Mouse (Mus musculus) monocyte, adult 2 months (primary cell): Measurements from ENCODE around the gene Ect2.

ENCODE experiments used
- DNase-seq, 2 experiments: peaks; one replicate each; pipeline ENCODE4 v3.0.0; 2022; ENCODE audit warnings: low spot score in 2 of 2, low read depth in 1 of 2

Gene Ect2

GRCm38 (mm10) chr3:27071706-27072105, 82.0 kb downstream of the Ect2 start:
- DNase-seq, result no peak

- no peak for DNase-seq
These were observed 83.3 kb downstream of the Ect2 start for GRCm38 (mm10) chr3:27070340-27070739.

- DNase-seq, result no peak
These were observed 86.5 kb downstream of the Ect2 start for GRCm38 (mm10) chr3:27067206-27067605.

GRCm38 (mm10) chr3:27064886-27065285, 88.8 kb downstream of the Ect2 start:
- DNase-seq, result no peak

- DNase-seq, result no peak
These were observed 90.0 kb downstream of the Ect2 start for GRCm38 (mm10) chr3:27063399-27064260.

GRCm38 (mm10) chr3:27060441-27060840, 93.2 kb downstream of the Ect2 start:
- no peak for DNase-seq

GRCm38 (mm10) chr3:27059529-27060322, 94.0 kb downstream of the Ect2 start:
- DNase-seq, result no peak

GRCm38 (mm10) chr3:27055471-27055870, 98.2 kb downstream of the Ect2 start:
- no peak for DNase-seq

GRCm38 (mm10) chr3:27054766-27055165, 98.9 kb downstream of the Ect2 start:
- DNase-seq, result no peak
